Mouse (Mus musculus) heart, postnatal 0 days (tissue): ENCODE measurements at regions not wholly inside any gene's neighbourhood (a gene's known extent, or its start where the extent isn't known, plus 50 kb on each side); places are given as distances from the start of the nearest gene placed in this dataset.

Experiments used
- ATAC-seq: fragments of 200-750 bp; cut with Nextera tagmentation; 2 replicates; pipeline ENCODE4 v1.8.0; 2017; ENCODE audit warnings: low read depth, moderate number of reproducible peaks, moderate library complexity; ENCODE audit not compliant: insufficient read depth
- DNase-seq: peaks from one replicate; pipeline ENCODE4 v3.0.0-alpha.2; 2016; ENCODE audit warnings: low spot score
- H3K27ac ChIP-seq: fragments of 300-500 bp; sonication (generic); 2 replicates; pipeline ENCODE4 v1.5.1; 2014; ENCODE audit warnings: low read depth, mild to moderate bottlenecking
- H3K27me3 ChIP-seq: fragments of 300-500 bp; sonication (generic); 2 replicates; pipeline ENCODE4 v1.6.1; 2014; ENCODE audit warnings: low read length, mixed read lengths; ENCODE audit not compliant: control insufficient read depth, insufficient read depth
- H3K36me3 ChIP-seq: fragments of 300-500 bp; sonication (generic); replicated peaks from 2 replicates; pipeline ENCODE4 v1.6.1; 2014; ENCODE audit warnings: low read length, mixed read lengths; ENCODE audit not compliant: control insufficient read depth, insufficient read depth
- H3K4me1 ChIP-seq: fragments of 300-500 bp; sonication (generic); 2 replicates; pipeline ENCODE4 v1.6.1; 2014; ENCODE audit warnings: antibody characterized with exemption; ENCODE audit not compliant: control insufficient read depth, insufficient read depth
- H3K4me2 ChIP-seq: fragments of 300-500 bp; sonication (generic); 2 replicates; pipeline ENCODE4 v1.6.1; 2014; ENCODE audit warnings: low read depth, mild to moderate bottlenecking, low read length, moderate library complexity
- H3K4me3 ChIP-seq: fragments of 300-500 bp; sonication (generic); 2 replicates; pipeline ENCODE4 v1.5.1; 2014; ENCODE audit warnings: low read depth, low read length
- H3K9ac ChIP-seq: fragments of 300-500 bp; sonication (generic); replicated peaks from 2 replicates; pipeline ENCODE4 v1.6.1; 2014; ENCODE audit warnings: low read depth, low read length, mixed read lengths
- H3K9me3 ChIP-seq: fragments of 300-500 bp; sonication (generic); replicated peaks from 2 replicates; pipeline ENCODE4 v1.6.1; 2016; ENCODE audit warnings: low read length; ENCODE audit not compliant: control insufficient read depth
- CTCF ChIP-seq: IDR thresholded peaks from 2 replicates; pipeline ENCODE4 v1.5.1; 2016; ENCODE audit warnings: antibody characterized with exemption, control low read depth, low read depth
- EP300 ChIP-seq: IDR thresholded peaks from 2 replicates; pipeline ENCODE4 v1.6.1; 2016; ENCODE audit warnings: antibody characterized with exemption, low read depth
- WGBS: fragments of 180-500 bp; shearing (Covaris S2); extraction: QIAGEN DNeasy Blood & Tissue Kit; methylation state at CpG from one replicate; pipeline ENCODE4 v1.1.7; 2014; 5-methylcytosine and 5-hydroxymethylcytosine counted together

GRCm38 (mm10) chr1:193623571-193623970 lies 253.5 kb upstream of the Camk1g start:
- no peak overlapping the region for H3K27ac ChIP-seq
- 89% methylated on average over 3 of the region's 3 CpGs for WGBS
- no peak overlapping the region for H3K4me2 ChIP-seq
- no peaks in the 10 kb centered on the region for H3K9me3 ChIP-seq
- TF ChIP-seq CTCF = no peak
- no peak for TF ChIP-seq EP300
- H3K4me3 ChIP-seq = no peak overlapping the region
- DNase-seq = no peak
- H3K4me1 ChIP-seq = peaks cover 18% of the 10 kb centered on the region; the same call in 1 of the 2 replicates
- ATAC-seq = no peak
- no peak overlapping the region for H3K9ac ChIP-seq
- no peaks in the 10 kb centered on the region for H3K36me3 ChIP-seq
- H3K27me3 ChIP-seq = no peaks in the 10 kb centered on the region

DNA sequence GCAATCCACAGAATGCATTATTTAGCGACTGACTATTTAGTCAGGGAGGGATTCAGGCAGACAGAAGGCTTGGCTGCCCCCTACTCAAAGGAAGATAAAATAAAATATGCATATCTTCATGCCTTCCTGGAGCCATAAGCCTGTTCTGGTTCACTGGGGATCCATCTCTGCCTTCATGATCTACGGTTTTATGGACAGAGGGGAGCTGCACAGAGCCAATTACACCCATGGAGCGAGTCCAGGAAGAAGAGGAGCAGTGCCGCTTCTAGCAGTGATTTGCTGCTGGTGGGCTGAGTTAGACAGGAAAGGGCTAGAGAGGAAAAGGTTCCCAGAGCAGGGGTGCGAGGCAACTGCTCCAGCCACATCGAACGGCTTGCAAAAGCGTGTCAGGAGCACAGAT lies 248.2 kb upstream of the Camk1g start:
- no peak overlapping the region for H3K4me2 ChIP-seq
- no peaks in the 10 kb centered on the region for H3K9me3 ChIP-seq
- 58% methylated on average over 8 of the region's 8 CpGs for WGBS
- no peak for DNase-seq
- H3K36me3 ChIP-seq = no peaks in the 10 kb centered on the region
- H3K9ac ChIP-seq = no peak overlapping the region
- no peak overlapping the region for H3K4me3 ChIP-seq
- H3K27me3 ChIP-seq = no peaks in the 10 kb centered on the region
- no peak overlapping the region for H3K27ac ChIP-seq
- no peaks in the 10 kb centered on the region for H3K4me1 ChIP-seq
- TF ChIP-seq CTCF (no peak), EP300 (no peak)
- no peak for ATAC-seq

GRCm38 (mm10) chr1:193610471-193610870 lies 240.4 kb upstream of the Camk1g start:
- WGBS = 79% methylated on average over 4 of the region's 4 CpGs
- H3K27me3 ChIP-seq = no peaks in the 10 kb centered on the region
- TF ChIP-seq CTCF = no peak
- TF ChIP-seq EP300 = no peak
- H3K9ac ChIP-seq = no peak overlapping the region
- H3K4me1 ChIP-seq = no peaks in the 10 kb centered on the region
- no peaks in the 10 kb centered on the region for H3K9me3 ChIP-seq
- H3K4me3 ChIP-seq = no peak overlapping the region
- H3K4me2 ChIP-seq = no peak overlapping the region
- no peaks in the 10 kb centered on the region for H3K36me3 ChIP-seq
- ATAC-seq (no peak), DNase-seq (no peak)
- H3K27ac ChIP-seq = no peak overlapping the region

DNA sequence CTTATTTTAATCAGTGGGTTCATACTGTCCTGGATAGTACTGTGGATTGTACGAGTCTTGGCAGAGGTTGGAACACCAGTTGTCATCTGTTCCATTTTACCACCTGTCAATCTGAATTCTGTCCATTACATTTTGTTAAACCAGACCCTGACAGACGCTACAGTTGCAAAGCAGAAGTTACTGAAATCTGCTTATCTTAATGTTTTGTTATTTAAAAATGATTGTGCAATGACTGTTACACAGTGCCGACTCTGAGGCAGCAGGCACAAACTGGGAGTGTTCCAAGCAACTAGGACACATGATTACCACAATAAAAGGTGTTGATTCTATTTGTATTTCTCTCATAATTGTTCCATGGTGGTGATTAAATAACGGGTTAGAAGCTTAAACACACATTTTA lies 229.8 kb upstream of the Camk1g start:
- Histone ChIP-seq H3K4me1 (no peaks in the 10 kb centered on the region), H3K9ac (no peak overlapping the region), H3K4me3 (no peak overlapping the region), H3K27ac (no peak overlapping the region), H3K9me3 (peaks cover 7% of the 10 kb centered on the region; the same call in 1 of the 2 replicates), H3K4me2 (no peak overlapping the region), H3K27me3 (no peaks in the 10 kb centered on the region), H3K36me3 (no peaks in the 10 kb centered on the region)
- 63% methylated on average over 4 of the region's 4 CpGs for WGBS
- ATAC-seq (no peak), DNase-seq (no peak)
- TF ChIP-seq EP300 = no peak
- TF ChIP-seq CTCF = no peak

GRCm38 (mm10) chr1:193599163-193599562 lies 229.1 kb upstream of the Camk1g start:
- Histone ChIP-seq H3K4me2 (no peak overlapping the region), H3K27ac (no peak overlapping the region), H3K36me3 (no peaks in the 10 kb centered on the region), H3K4me3 (no peak overlapping the region), H3K4me1 (no peaks in the 10 kb centered on the region), H3K9me3 (peaks cover 7% of the 10 kb centered on the region; the same call in 1 of the 2 replicates), H3K27me3 (no peaks in the 10 kb centered on the region), H3K9ac (no peak overlapping the region)
- ATAC-seq (no peak), DNase-seq (no peak)
- 39% methylated on average over 1 of the region's 1 CpGs for WGBS
- TF ChIP-seq EP300 (no peak), CTCF (peak; percentile 51)

DNA sequence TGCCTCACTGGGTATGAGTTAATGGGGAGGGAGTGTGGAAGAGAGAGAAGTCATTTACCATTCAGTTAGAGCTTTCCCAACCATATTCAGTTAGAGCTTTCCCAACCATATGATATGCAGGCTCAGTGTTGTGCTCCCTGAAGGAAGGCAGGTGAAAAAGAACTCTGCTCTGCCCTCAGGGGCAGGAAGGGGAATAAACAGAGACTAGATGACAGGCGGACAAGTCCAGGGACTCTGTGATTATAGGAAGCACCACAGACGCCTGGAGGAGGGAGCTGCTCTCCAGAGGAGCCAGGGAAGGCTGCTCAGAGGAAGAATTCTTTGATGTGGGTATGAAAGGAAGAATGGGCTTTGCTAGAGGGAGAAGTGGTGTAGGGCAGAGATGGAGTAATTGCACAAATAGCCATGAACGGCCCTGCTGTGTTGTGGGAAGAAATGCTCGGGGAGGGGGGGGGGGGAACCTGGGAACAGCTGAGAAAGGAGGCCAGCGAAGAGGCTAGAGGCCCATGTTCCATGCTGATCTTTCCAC lies 220.3 kb upstream of the Camk1g start:
- Histone ChIP-seq H3K9ac (no peak overlapping the region), H3K27me3 (no peaks in the 10 kb centered on the region)
- 47% methylated on average over 4 of the region's 5 CpGs for WGBS

More for the DNA sequence above, 220.3 kb upstream of the Camk1g start:
- H3K9me3 ChIP-seq = no peaks in the 10 kb centered on the region
- ATAC-seq = no peak
- DNase-seq = no peak
- no peak for TF ChIP-seq EP300
- TF ChIP-seq CTCF = no peak
- H3K4me1 ChIP-seq = peaks cover 16% of the 10 kb centered on the region
- H3K4me2 ChIP-seq = no peak overlapping the region
- no peaks in the 10 kb centered on the region for H3K36me3 ChIP-seq
- no peak overlapping the region for H3K4me3 ChIP-seq
- H3K27ac ChIP-seq = no peak overlapping the region
